Mouse (Mus musculus): ENCODE data around the gene Ubtf. TPM values are rescaled to one million over a fixed set of nuclear protein-coding genes. Genes with fewer than 3 reads are reported as not detected.
A peak's percentile ranks its signal among the peaks of the same experiment; 100 is the strongest.
"Not testable (repeated sequence)": the region's sequence is repeated elsewhere in the genome, so short reads cannot be mapped to it uniquely, and the experiment has no call there.

The Ubtf gene
- total RNA-seq, 2 experiments from 2014 or later, result 122 to 138 TPM

DNA sequence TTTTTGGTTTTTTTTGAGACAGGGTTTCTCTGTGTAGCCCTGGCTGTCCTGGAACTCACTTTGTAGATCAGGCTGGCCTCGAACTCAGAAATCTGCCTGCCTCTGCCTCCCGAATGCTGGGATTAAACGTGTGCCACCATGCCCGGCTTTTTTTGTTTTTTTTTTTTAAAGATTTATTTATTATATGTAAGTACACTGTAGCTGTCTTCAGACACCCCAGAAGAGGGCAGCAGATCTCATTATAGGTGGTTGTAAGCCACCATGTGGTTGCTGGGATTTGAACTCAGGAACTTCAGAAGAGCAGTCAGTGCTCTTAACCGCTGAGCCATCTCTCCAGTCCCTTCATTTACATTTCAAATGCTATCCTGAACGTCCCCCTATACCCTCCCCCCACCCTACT, 39.3 kb downstream of the Ubtf start:
- not testable (repeated sequence) for H3K4me3 ChIP-seq; DNase-seq (ENCODE audit: low spot score in 2 of 2); H3K27ac ChIP-seq
- TF ChIP-seq CTCF (conservative IDR thresholded peaks at IDR 0.05), result peak; percentile 52

GRCm38 (mm10) chr11:102279595-102279994, 39.9 kb downstream of the Ubtf start:
- DNase-seq (ENCODE audit: low spot score in 2 of 2), result no peak
- Histone ChIP-seq H3K4me3 (no peak overlapping the region), H3K27ac (no peak overlapping the region)
- no peak for TF ChIP-seq CTCF (conservative IDR thresholded peaks at IDR 0.05)

DNA sequence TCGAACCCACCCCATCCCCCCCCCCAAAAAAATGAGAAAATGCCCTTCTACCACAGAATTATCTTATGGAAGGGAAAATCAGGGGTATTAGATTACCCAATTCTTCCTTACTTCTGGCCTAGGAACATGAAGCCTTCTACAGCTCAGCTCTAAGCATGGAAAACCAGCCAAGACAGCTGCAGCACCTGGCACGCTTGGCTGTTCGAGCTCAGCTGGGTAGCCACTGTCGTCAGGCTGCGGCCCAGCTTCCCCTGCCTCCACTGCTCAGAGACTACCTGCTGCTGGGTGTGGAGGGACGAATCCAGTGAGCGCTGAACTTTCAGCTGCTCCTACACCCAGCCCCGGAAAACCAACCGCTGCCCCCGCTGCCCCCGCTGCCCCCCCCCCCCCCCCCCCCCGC, 41.8 kb downstream of the Ubtf start:
- TF ChIP-seq CTCF (conservative IDR thresholded peaks at IDR 0.05), result no peak
- Histone ChIP-seq H3K27ac (no peak overlapping the region), H3K4me3 (no peak overlapping the region)
- no peak for DNase-seq (ENCODE audit: low spot score in 2 of 2)

DNA sequence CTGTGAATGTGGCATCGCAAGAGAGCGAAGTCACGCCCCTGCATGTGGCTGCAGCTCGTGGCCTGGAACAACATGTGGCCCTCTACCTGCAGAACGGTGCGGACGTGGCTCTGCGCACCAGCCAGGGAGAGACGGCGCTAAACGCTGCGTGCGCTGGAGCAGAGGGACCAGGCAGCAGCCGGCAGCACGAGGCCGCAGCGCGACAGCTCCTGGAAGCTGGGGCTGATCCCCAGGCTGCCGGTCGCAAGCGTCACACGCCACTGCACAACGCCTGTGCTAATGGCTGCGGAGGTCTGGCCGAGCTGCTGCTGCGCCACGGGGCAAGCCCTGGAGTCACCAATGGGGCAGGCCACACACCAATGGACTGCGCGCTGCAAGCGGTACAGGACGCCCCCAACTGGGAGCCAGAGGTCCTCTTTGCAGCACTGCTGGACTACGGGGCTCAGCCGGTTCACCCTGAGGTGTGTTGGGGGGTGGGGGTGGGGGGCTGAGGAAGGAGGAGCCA, 43.1 kb downstream of the Ubtf start:
- Histone ChIP-seq H3K4me3 (peak overlapping the region; percentile 51), H3K27ac (no peak overlapping the region)
- TF ChIP-seq CTCF (conservative IDR thresholded peaks at IDR 0.05), result 0 out of 2 replicates have a peak, but pooled peaks have one; percentile 11
- no peak for DNase-seq (ENCODE audit: low spot score in 2 of 2)

DNA sequence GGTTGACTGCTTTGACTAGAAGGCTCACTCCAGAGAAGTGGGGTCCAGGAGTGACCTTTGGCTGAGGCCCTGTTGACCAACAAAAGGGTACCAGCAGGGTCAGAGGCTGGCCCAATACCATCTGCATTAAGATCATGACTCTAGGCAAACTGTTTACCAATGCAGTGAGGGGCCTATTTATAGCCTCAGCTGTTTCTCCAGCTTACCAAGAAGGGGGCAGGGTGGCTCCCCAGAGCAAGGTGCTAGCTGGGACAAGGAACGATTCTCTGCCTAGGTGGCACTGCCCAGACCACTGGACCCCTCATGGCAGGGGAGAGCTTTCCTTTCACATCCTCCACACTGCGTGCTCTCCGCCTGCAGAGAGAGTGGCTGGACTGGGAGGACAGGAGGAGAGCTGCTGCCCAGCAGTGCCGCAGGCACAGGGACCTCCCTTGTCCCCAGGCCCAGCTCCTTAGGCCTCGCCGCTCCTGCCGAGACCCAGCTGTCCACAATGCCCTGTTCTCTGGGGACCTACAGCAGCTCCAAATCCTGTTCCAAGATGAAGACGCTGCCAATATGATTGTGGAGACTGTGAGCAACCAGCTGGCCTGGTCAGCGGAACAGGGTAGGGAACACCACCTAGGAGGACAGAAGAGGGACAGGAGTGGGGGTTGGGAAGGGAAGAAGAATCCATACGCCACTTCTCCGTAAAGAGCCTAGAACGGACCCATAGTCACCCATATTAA, 50.9 kb downstream of the Ubtf start, which contains the start of gene Asb16:
Asb16 (plus strand) TSS at position 224 of the 725 bp plus-strand sequence.
- no peak within 1 kb of the TSS for H3K27ac ChIP-seq
- DNase-seq (ENCODE audit: low spot score in 2 of 2), result no peak
- no peak for TF ChIP-seq CTCF (conservative IDR thresholded peaks at IDR 0.05)
- no peak within 1 kb of the TSS for H3K4me3 ChIP-seq

GRCm38 (mm10) chr11:102267480-102267879, 52.1 kb downstream of the Ubtf start:
- Histone ChIP-seq H3K4me3 (no peak overlapping the region), H3K27ac (no peak overlapping the region)
- TF ChIP-seq CTCF (conservative IDR thresholded peaks at IDR 0.05), result peak; percentile 89
- DNase-seq (ENCODE audit: low spot score in 2 of 2), result peak; percentile 77

DNA sequence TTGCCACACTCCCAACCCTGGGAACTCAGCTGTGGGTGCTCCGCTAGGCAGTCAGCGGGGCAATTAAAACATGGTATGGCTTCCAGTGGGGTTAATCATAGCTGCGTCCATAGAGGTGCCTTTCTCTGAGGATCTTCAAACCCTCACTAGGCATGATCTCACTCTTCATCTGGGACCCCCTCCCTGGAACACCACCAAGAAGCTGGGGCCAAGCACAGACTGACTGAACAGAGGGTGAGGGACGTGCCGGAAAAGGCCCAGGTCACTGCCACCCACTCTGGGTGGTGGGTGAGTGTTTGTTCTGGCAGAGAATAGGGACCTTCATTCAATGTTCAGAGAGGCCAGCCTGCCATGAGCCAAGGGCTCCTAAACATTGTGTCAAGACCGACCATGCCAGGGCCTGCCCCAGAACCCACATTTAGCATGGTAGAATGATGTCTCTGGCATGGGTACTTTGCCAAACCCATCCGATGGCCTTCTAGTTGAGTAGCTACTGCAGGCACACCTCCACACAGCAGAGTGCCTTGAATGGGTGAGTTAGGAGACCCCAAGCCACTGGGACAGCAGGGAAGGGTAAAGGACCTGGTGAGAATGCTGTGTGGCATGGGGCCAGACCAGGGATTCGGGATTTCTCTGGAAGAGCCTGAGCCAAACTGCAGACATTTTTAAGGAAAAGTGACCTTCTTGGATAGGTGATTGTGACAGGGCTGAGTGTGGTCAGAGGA, 52.7 kb downstream of the Ubtf start:
- TF ChIP-seq CTCF (conservative IDR thresholded peaks at IDR 0.05), result no peak
- DNase-seq (ENCODE audit: low spot score in 2 of 2), result no peak
- Histone ChIP-seq H3K27ac (no peak overlapping the region), H3K4me3 (no peak overlapping the region)

DNA sequence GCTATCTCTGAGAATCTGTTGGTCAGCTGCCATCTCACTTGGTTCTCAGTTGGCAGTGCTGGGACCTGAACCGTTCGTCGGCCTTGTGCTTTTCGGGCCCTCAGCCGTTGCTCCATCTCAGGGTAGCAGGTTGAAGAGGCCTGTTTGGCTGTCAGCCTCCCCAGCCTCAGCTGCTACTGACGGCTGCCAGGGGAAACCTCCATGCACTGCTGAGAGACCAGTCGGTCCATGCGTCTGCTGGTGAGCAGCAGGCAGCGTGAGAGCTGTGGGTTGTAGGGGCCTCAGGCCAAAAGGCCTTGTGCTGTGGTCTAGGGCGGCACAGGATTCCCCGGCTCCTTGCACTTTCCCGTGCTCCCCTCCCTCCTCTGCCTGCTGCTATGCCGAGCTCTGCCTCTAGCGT, 53.7 kb downstream of the Ubtf start:
- no peak for TF ChIP-seq CTCF (conservative IDR thresholded peaks at IDR 0.05)
- Histone ChIP-seq H3K4me3 (no peak overlapping the region), H3K27ac (no peak overlapping the region)
- no peak for DNase-seq (ENCODE audit: low spot score in 2 of 2)

- no peak for TF ChIP-seq CTCF (conservative IDR thresholded peaks at IDR 0.05)
- Histone ChIP-seq H3K4me3 (no peak overlapping the region), H3K27ac (no peak overlapping the region)
- DNase-seq (ENCODE audit: low spot score in 2 of 2), result no peak
Observed at GRCm38 (mm10) chr11:102263211-102263610, 56.3 kb downstream of the Ubtf start.

GRCm38 (mm10) chr11:102258521-102258920, 61.0 kb downstream of the Ubtf start:
- TF ChIP-seq CTCF (conservative IDR thresholded peaks at IDR 0.05), result peak; percentile 48
- Histone ChIP-seq H3K27ac (no peak overlapping the region), H3K4me3 (no peak overlapping the region)
- no peak for DNase-seq (ENCODE audit: low spot score in 2 of 2)

DNA sequence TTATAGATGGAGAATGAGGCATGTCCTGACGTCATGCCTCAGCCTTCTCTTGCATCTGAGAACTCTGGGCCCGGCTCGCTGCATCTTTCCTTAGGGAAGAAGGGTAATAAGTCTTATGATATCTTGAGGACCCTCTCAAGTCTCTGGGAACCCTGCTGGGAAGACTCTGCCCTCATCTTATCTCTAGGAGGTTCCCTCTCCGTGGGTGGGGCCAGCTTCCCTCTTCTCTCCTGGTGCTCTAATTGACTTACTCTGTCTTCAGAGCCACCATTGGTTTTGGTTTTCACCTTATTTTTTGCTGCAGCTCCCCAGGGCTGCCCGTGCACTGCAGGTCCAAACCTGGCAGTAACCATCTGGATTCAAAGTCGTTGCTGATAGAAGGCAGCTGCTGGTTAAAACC, 61.4 kb downstream of the Ubtf start:
- TF ChIP-seq CTCF (conservative IDR thresholded peaks at IDR 0.05), result no peak
- no peak for DNase-seq (ENCODE audit: low spot score in 2 of 2)
- H3K27ac ChIP-seq, result no peak overlapping the region
- no peak overlapping the region for H3K4me3 ChIP-seq

DNA sequence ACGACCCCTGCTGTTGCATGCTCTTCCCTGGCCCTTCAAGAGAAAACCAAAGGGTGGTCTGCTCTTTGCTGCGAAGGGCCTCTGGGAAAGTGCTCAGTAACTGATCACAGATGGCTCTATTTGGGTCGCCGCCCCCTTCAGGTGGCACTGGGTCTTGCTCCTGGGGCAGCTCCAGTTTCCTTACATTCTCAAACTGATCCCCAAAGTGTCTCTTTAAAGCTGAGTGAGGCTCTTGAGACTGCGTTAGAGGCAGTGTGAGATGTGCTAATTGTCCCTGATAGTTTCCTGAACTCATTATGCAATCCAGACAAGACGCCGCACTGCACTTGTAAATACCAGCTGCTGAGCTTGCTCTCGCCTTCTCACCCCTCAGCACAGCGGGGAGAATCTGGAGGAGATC, 62.0 kb downstream of the Ubtf start:
- peak; percentile 66 for TF ChIP-seq CTCF (conservative IDR thresholded peaks at IDR 0.05)
- DNase-seq (ENCODE audit: low spot score in 2 of 2), result no peak
- Histone ChIP-seq H3K4me3 (no peak overlapping the region), H3K27ac (no peak overlapping the region)

Other genes with a start within 250 kb of the Ubtf start
- gene Mpp2, start 231.2 kb downstream of the Ubtf start, total RNA-seq (2021), result 100 to 1,000 TPM; 147 to 149 TPM
- gene Ppy, start 218.4 kb downstream of the Ubtf start, total RNA-seq (2021), result not detected
- gene Pyy, start 211.9 kb downstream of the Ubtf start, total RNA-seq (2021), result not detected
- not detected for gene Nags, start 174.2 kb downstream of the Ubtf start, total RNA-seq (2021)
- gene Tmem101, start 163.3 kb downstream of the Ubtf start, total RNA-seq (2021), result 10 to 100 TPM; 26.5 to 27.1 TPM
- 10 to 100 TPM; 56.6 to 56.9 TPM for gene Lsm12, start 134.4 kb downstream of the Ubtf start, total RNA-seq (2021)
- gene G6pc3, start 130.1 kb downstream of the Ubtf start, total RNA-seq (2021), result 10 to 100 TPM; 58.2 to 59.7 TPM
- 100 to 1,000 TPM; 233 to 243 TPM for gene Hdac5, start 89.6 kb downstream of the Ubtf start, total RNA-seq (2021)
- gene BC030867, start 70.9 kb downstream of the Ubtf start, total RNA-seq (2021), result 1 to 10 TPM; 1.0 to 1.1 TPM
- 1 to 10 TPM; 2.0 TPM for gene Asb16, start 51.0 kb downstream of the Ubtf start, total RNA-seq (2021)
- 10 to 100 TPM; 61.1 to 67.4 TPM for gene Tmub2, start 34.8 kb downstream of the Ubtf start, total RNA-seq (2021)
- 100 to 1,000 TPM; 165 to 169 TPM for gene Atxn7l3, start 23.1 kb downstream of the Ubtf start, total RNA-seq (2021)
- gene Slc4a1, start 46.5 kb upstream of the Ubtf start, total RNA-seq (2021), result under 1 TPM; 0.15 to 0.23 TPM
- gene Rundc3a, start 73.7 kb upstream of the Ubtf start, total RNA-seq (2021), result 100 to 1,000 TPM; 482 to 488 TPM
- gene Slc25a39, start 88.2 kb upstream of the Ubtf start, total RNA-seq (2021), result 10 to 100 TPM; 62.5 to 62.6 TPM
- gene Grn, start 110.6 kb upstream of the Ubtf start, total RNA-seq (2021), result 10 to 100 TPM; 60.6 to 66.4 TPM
- gene Fam171a2, start 127.9 kb upstream of the Ubtf start, total RNA-seq (2021), result 100 to 1,000 TPM in 1 of 2 experiments, 10 to 100 TPM in 1; 92.5 to 102 TPM
- gene Itga2b, start 150.4 kb upstream of the Ubtf start, total RNA-seq (2021), result 1 to 10 TPM; 2.3 to 3.5 TPM
- 10 to 100 TPM; 53.0 to 58.9 TPM for gene Gpatch8, start 236.7 kb upstream of the Ubtf start, total RNA-seq (2021)